Mouse (Mus musculus) ES-CJ7 (cell line): ENCODE results near the gene Efcab11.
"Not testable (repeated sequence)": the region's sequence is repeated elsewhere in the genome, so short reads cannot be mapped to it uniquely, and the experiment has no call there.

Experiments used
- DNase-seq: peaks from one replicate; pipeline ENCODE4 v3.0.0; 2011; ENCODE audit warnings: low read depth, low spot score

Efcab11 gene

GRCm38 (mm10) chr12:99874609-99875008 lies 9.6 kb downstream of the Efcab11 start:
- DNase-seq, result peak; percentile 12

GRCm38 (mm10) chr12:99873443-99873842 lies 10.8 kb downstream of the Efcab11 start:
- no peak for DNase-seq

- DNase-seq, result peak; percentile 35
Observed at GRCm38 (mm10) chr12:99868821-99869220, 15.4 kb downstream of the Efcab11 start.

- DNase-seq, result no peak
Observed at GRCm38 (mm10) chr12:99864613-99865012, 19.6 kb downstream of the Efcab11 start.

- DNase-seq, result no peak
Observed at GRCm38 (mm10) chr12:99860981-99861380, 23.3 kb downstream of the Efcab11 start.

- no peak for DNase-seq
Observed at GRCm38 (mm10) chr12:99859391-99860100, 24.7 kb downstream of the Efcab11 start.

- no peak for DNase-seq
Observed at GRCm38 (mm10) chr12:99858664-99859063, 25.6 kb downstream of the Efcab11 start.

- no peak for DNase-seq
Observed at GRCm38 (mm10) chr12:99856011-99856410, 28.2 kb downstream of the Efcab11 start.

GRCm38 (mm10) chr12:99853323-99854258 lies 30.6 kb downstream of the Efcab11 start:
- no peak for DNase-seq

- no peak for DNase-seq
Observed at GRCm38 (mm10) chr12:99849996-99850395, 34.2 kb downstream of the Efcab11 start.

- no peak for DNase-seq
Observed at GRCm38 (mm10) chr12:99844951-99845350, 39.3 kb downstream of the Efcab11 start.

- DNase-seq, result peak; percentile 11
Observed at GRCm38 (mm10) chr12:99838703-99839102, 45.5 kb downstream of the Efcab11 start.

- DNase-seq, result no peak
Observed at GRCm38 (mm10) chr12:99838109-99838508, 46.1 kb downstream of the Efcab11 start.

GRCm38 (mm10) chr12:99837528-99837927 lies 46.7 kb downstream of the Efcab11 start:
- DNase-seq, result no peak

GRCm38 (mm10) chr12:99836404-99837131 lies 47.7 kb downstream of the Efcab11 start:
- DNase-seq, result peak; percentile 16

- DNase-seq, result peak; percentile 25
Observed at GRCm38 (mm10) chr12:99833476-99833875, 50.8 kb downstream of the Efcab11 start.

GRCm38 (mm10) chr12:99822591-99822990 lies 61.6 kb downstream of the Efcab11 start:
- no peak for DNase-seq

- DNase-seq, result no peak
Observed at GRCm38 (mm10) chr12:99821309-99821934, 62.8 kb downstream of the Efcab11 start.

- DNase-seq, result peak; percentile 11
Observed at GRCm38 (mm10) chr12:99819186-99819974, 64.9 kb downstream of the Efcab11 start.

GRCm38 (mm10) chr12:99818006-99818405 lies 66.2 kb downstream of the Efcab11 start:
- not testable (repeated sequence) for DNase-seq

- DNase-seq, result no peak
Observed at GRCm38 (mm10) chr12:99815244-99815643, 69.0 kb downstream of the Efcab11 start.
